Mouse (Mus musculus): Measurements from ENCODE around the gene Slc41a3. TPM values are rescaled to one million over a fixed set of nuclear protein-coding genes. Genes with fewer than 3 reads are reported as not detected.

The Slc41a3 gene
- total and polyA plus RNA-seq, 2 experiments from 2014 or later = 23.4 to 35.0 TPM

GRCm38 (mm10) chr6:90660398-90661028 lies 56.0 kb downstream of the Slc41a3 start:
- Histone ChIP-seq H3K9ac (replicated peaks; ENCODE audit: low read depth, low read length) (no peak overlapping the region), H3K36me3 (replicated peaks; ENCODE audit: control insufficient read depth, insufficient read depth, low read length) (peaks cover 49% of the 10 kb centered on the region), H3K27ac (ENCODE audit: low read depth) (peak overlapping the region; percentile 41), H3K4me2 (ENCODE audit: low read depth, low read length) (no peak overlapping the region), H3K9me3 (replicated peaks; ENCODE audit: control insufficient read depth, low read length) (no peaks in the 10 kb centered on the region), H3K27me3 (ENCODE audit: control insufficient read depth, insufficient read depth, low read length) (no peaks in the 10 kb centered on the region), H3K4me3 (ENCODE audit: low read depth, low read length) (no peak overlapping the region), H3K4me1 (ENCODE audit: control insufficient read depth, insufficient read depth) (peaks cover 17% of the 10 kb centered on the region; the same call in 1 of the 2 replicates)
- no peak for ATAC-seq (ENCODE audit: insufficient read depth, low read depth)
- no peak for TF ChIP-seq EP300 (IDR thresholded peaks at IDR 0.05; ENCODE audit: low read depth)
- TF ChIP-seq CTCF (IDR thresholded peaks at IDR 0.05; ENCODE audit: low read depth) = no peak
- 74% methylated on average over 20 of the region's 20 CpGs for WGBS
- DNase-seq (ENCODE audit: low spot score) = no peak

- no peak overlapping the region for H3K4me3 ChIP-seq (ENCODE audit: low read depth, low read length)
- H3K4me1 ChIP-seq (ENCODE audit: control insufficient read depth, insufficient read depth) = peaks cover 17% of the 10 kb centered on the region; the same call in 1 of the 2 replicates
- peaks cover 54% of the 10 kb centered on the region for H3K36me3 ChIP-seq (replicated peaks; ENCODE audit: control insufficient read depth, insufficient read depth, low read length)
- DNase-seq (ENCODE audit: low spot score) = no peak
- H3K9me3 ChIP-seq (replicated peaks; ENCODE audit: control insufficient read depth, low read length) = no peaks in the 10 kb centered on the region
- H3K9ac ChIP-seq (replicated peaks; ENCODE audit: low read depth, low read length) = no peak overlapping the region
- 79% methylated on average over 11 of the region's 11 CpGs for WGBS
- no peaks in the 10 kb centered on the region for H3K27me3 ChIP-seq (ENCODE audit: control insufficient read depth, insufficient read depth, low read length)
- no peak overlapping the region for H3K4me2 ChIP-seq (ENCODE audit: low read depth, low read length)
- no peak overlapping the region for H3K27ac ChIP-seq (ENCODE audit: low read depth)
- ATAC-seq (ENCODE audit: insufficient read depth, low read depth) = no peak
- TF ChIP-seq EP300 (IDR thresholded peaks at IDR 0.05; ENCODE audit: low read depth) = no peak
- TF ChIP-seq CTCF (IDR thresholded peaks at IDR 0.05; ENCODE audit: low read depth) = no peak
Observed at GRCm38 (mm10) chr6:90661029-90661399, 56.5 kb downstream of the Slc41a3 start.

GRCm38 (mm10) chr6:90662148-90662547 lies 57.6 kb downstream of the Slc41a3 start:
- ATAC-seq (ENCODE audit: insufficient read depth, low read depth) (no peak), DNase-seq (ENCODE audit: low spot score) (no peak)
- H3K4me1 ChIP-seq (ENCODE audit: control insufficient read depth, insufficient read depth) = peaks cover 17% of the 10 kb centered on the region; the same call in 1 of the 2 replicates
- TF ChIP-seq CTCF (IDR thresholded peaks at IDR 0.05; ENCODE audit: low read depth) (no peak), EP300 (IDR thresholded peaks at IDR 0.05; ENCODE audit: low read depth) (no peak)
- no peaks in the 10 kb centered on the region for H3K9me3 ChIP-seq (replicated peaks; ENCODE audit: control insufficient read depth, low read length)
- no peak overlapping the region for H3K9ac ChIP-seq (replicated peaks; ENCODE audit: low read depth, low read length)
- H3K27me3 ChIP-seq (ENCODE audit: control insufficient read depth, insufficient read depth, low read length) = no peaks in the 10 kb centered on the region
- WGBS = 96% methylated on average over 5 of the region's 5 CpGs
- H3K27ac ChIP-seq (ENCODE audit: low read depth) = no peak overlapping the region
- no peak overlapping the region for H3K4me3 ChIP-seq (ENCODE audit: low read depth, low read length)
- H3K36me3 ChIP-seq (replicated peaks; ENCODE audit: control insufficient read depth, insufficient read depth, low read length) = peaks cover 65% of the 10 kb centered on the region
- H3K4me2 ChIP-seq (ENCODE audit: low read depth, low read length) = no peak overlapping the region

- Histone ChIP-seq H3K36me3 (replicated peaks; ENCODE audit: control insufficient read depth, insufficient read depth, low read length) (peaks cover 81% of the 10 kb centered on the region), H3K9ac (replicated peaks; ENCODE audit: low read depth, low read length) (no peak overlapping the region), H3K4me3 (ENCODE audit: low read depth, low read length) (no peak overlapping the region), H3K27me3 (ENCODE audit: control insufficient read depth, insufficient read depth, low read length) (no peaks in the 10 kb centered on the region), H3K4me1 (ENCODE audit: control insufficient read depth, insufficient read depth) (peaks cover 17% of the 10 kb centered on the region; the same call in 1 of the 2 replicates), H3K9me3 (replicated peaks; ENCODE audit: control insufficient read depth, low read length) (no peaks in the 10 kb centered on the region), H3K27ac (ENCODE audit: low read depth) (peak overlapping the region; percentile 79), H3K4me2 (ENCODE audit: low read depth, low read length) (no peak overlapping the region)
- DNase-seq (ENCODE audit: low spot score) (no peak), ATAC-seq (ENCODE audit: insufficient read depth, low read depth) (no peak)
- WGBS = 77% methylated on average over 11 of the region's 11 CpGs
- TF ChIP-seq CTCF (IDR thresholded peaks at IDR 0.05; ENCODE audit: low read depth) (no peak), EP300 (IDR thresholded peaks at IDR 0.05; ENCODE audit: low read depth) (no peak)
Observed at GRCm38 (mm10) chr6:90663736-90664135, 59.2 kb downstream of the Slc41a3 start.

GRCm38 (mm10) chr6:90668693-90669092 lies 64.2 kb downstream of the Slc41a3 start:
- no peak for ATAC-seq (ENCODE audit: insufficient read depth, low read depth)
- no peak for TF ChIP-seq EP300 (IDR thresholded peaks at IDR 0.05; ENCODE audit: low read depth)
- no peak for TF ChIP-seq CTCF (IDR thresholded peaks at IDR 0.05; ENCODE audit: low read depth)
- Histone ChIP-seq H3K9ac (replicated peaks; ENCODE audit: low read depth, low read length) (no peak overlapping the region), H3K4me2 (ENCODE audit: low read depth, low read length) (no peak overlapping the region), H3K27ac (ENCODE audit: low read depth) (no peak overlapping the region), H3K36me3 (replicated peaks; ENCODE audit: control insufficient read depth, insufficient read depth, low read length) (peaks cover 99% of the 10 kb centered on the region), H3K4me1 (ENCODE audit: control insufficient read depth, insufficient read depth) (no peaks in the 10 kb centered on the region), H3K4me3 (ENCODE audit: low read depth, low read length) (no peak overlapping the region), H3K9me3 (replicated peaks; ENCODE audit: control insufficient read depth, low read length) (no peaks in the 10 kb centered on the region), H3K27me3 (ENCODE audit: control insufficient read depth, insufficient read depth, low read length) (no peaks in the 10 kb centered on the region)
- no peak for DNase-seq (ENCODE audit: low spot score)
- 78% methylated on average over 9 of the region's 9 CpGs for WGBS

- Histone ChIP-seq H3K36me3 (replicated peaks; ENCODE audit: control insufficient read depth, insufficient read depth, low read length) (peaks cover 76% of the 10 kb centered on the region), H3K4me1 (ENCODE audit: control insufficient read depth, insufficient read depth) (peaks cover 4% of the 10 kb centered on the region; the same call in 1 of the 2 replicates), H3K27ac (ENCODE audit: low read depth) (peak overlapping the region; percentile 76), H3K9ac (replicated peaks; ENCODE audit: low read depth, low read length) (no peak overlapping the region), H3K4me3 (ENCODE audit: low read depth, low read length) (no peak overlapping the region), H3K27me3 (ENCODE audit: control insufficient read depth, insufficient read depth, low read length) (no peaks in the 10 kb centered on the region), H3K4me2 (ENCODE audit: low read depth, low read length) (no peak overlapping the region), H3K9me3 (replicated peaks; ENCODE audit: control insufficient read depth, low read length) (no peaks in the 10 kb centered on the region)
- DNase-seq (ENCODE audit: low spot score) (no peak), ATAC-seq (ENCODE audit: insufficient read depth, low read depth) (peak; percentile 82)
- TF ChIP-seq CTCF (IDR thresholded peaks at IDR 0.05; ENCODE audit: low read depth) = no peak
- no peak for TF ChIP-seq EP300 (IDR thresholded peaks at IDR 0.05; ENCODE audit: low read depth)
- WGBS = 77% methylated on average over 4 of the region's 4 CpGs
Observed at GRCm38 (mm10) chr6:90678759-90679158, 74.2 kb downstream of the Slc41a3 start.
